Mouse (Mus musculus): Measurements from ENCODE around the gene Gm7995. TPM values are rescaled to one million over a fixed set of nuclear protein-coding genes. Genes with fewer than 3 reads are reported as not detected.
"Not testable (repeated sequence)": the region's sequence is repeated elsewhere in the genome, so short reads cannot be mapped to it uniquely, and the experiment has no call there.

Gm7995 gene
- not detected in 2 replicates for polyA plus RNA-seq (2014; fragmentation: Nextera tagmentation; extraction: Ambion mirVana)

GRCm38 (mm10) chr14:42309910-42310309, at the start of gene Gm7995:
Gene Gm7995 (plus strand): TSS chr14:42310210.
- ATAC-seq (replicated peaks; ENCODE audit: low FRiP score); H3K27me3 ChIP-seq (ENCODE audit: control insufficient read depth, insufficient read depth, low read length); H3K4me3 ChIP-seq (ENCODE audit: low read depth, low read length); H3K9me3 ChIP-seq (ENCODE audit: control insufficient read depth, low read length); H3K27ac ChIP-seq (ENCODE audit: low read depth, low read length); H3K9ac ChIP-seq (ENCODE audit: low read length); H3K36me3 ChIP-seq (ENCODE audit: control insufficient read depth, insufficient read depth, low read length); H3K4me1 ChIP-seq (replicated peaks; ENCODE audit: control insufficient read depth, insufficient read depth, low read length); DNase-seq (ENCODE audit: low spot score); H3K4me2 ChIP-seq (ENCODE audit: low read depth, low read length, severe bottlenecking): not testable (repeated sequence)
- no CpG with 5 or more reads among the region's 1 CpGs for WGBS

DNA sequence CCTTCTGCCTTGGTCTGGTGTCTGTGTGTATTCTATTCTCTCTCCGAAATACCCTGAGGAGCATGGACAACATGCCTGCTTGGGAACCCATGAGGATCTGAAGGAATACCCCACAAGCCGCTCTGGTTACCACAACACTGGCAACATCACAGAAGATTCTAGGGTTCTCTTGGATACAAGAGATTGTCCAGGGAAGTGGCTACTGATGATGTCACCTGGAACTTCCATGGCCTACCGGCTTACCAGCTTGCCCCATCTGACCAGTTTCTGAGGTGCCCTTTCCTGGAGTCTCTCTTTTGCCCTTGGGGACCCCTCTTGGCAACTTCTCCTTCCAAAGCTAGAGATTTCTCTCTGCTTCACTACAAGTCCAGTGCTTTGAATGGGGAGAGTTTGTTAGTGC, 12.8 kb upstream of the Gm7995 start, which contains the start of gene Gm9611:
Gm9611 (minus strand) TSS at position 101 of the 400 bp plus-strand sequence.
- H3K27ac ChIP-seq (ENCODE audit: low read depth, low read length); H3K9ac ChIP-seq (ENCODE audit: low read length); H3K9me3 ChIP-seq (ENCODE audit: control insufficient read depth, low read length); H3K36me3 ChIP-seq (ENCODE audit: control insufficient read depth, insufficient read depth, low read length); H3K27me3 ChIP-seq (ENCODE audit: control insufficient read depth, insufficient read depth, low read length); H3K4me3 ChIP-seq (ENCODE audit: low read depth, low read length); H3K4me2 ChIP-seq (ENCODE audit: low read depth, low read length, severe bottlenecking); ATAC-seq (replicated peaks; ENCODE audit: low FRiP score); H3K4me1 ChIP-seq (replicated peaks; ENCODE audit: control insufficient read depth, insufficient read depth, low read length); DNase-seq (ENCODE audit: low spot score): not testable (repeated sequence)
- WGBS: 80% methylated on average over 1 of the region's 3 CpGs

Small RNA genes within 50 kb of the gene (microRNA-seq; reads per million reads assigned to microRNA genes)
- not detected for gene Gm25208 (ENCODE audit: insufficient number of aligned reads)
- gene Gm25892 (ENCODE audit: insufficient number of aligned reads): not detected

Other genes starting within 250 kb of the Gm7995 start
- not detected in 2 replicates for gene Gm7951, start 192.8 kb upstream of the Gm7995 start, polyA plus RNA-seq (2014; fragmentation: Nextera tagmentation; extraction: Ambion mirVana)
- gene Gm17027, start 147.6 kb upstream of the Gm7995 start, polyA plus RNA-seq (2014; fragmentation: Nextera tagmentation; extraction: Ambion mirVana): not detected in 2 replicates
- not detected in 2 replicates for gene Gm3573, start 119.4 kb upstream of the Gm7995 start, polyA plus RNA-seq (2014; fragmentation: Nextera tagmentation; extraction: Ambion mirVana)
- not detected in 2 replicates for gene Gm17026, start 50.2 kb upstream of the Gm7995 start, polyA plus RNA-seq (2014; fragmentation: Nextera tagmentation; extraction: Ambion mirVana)
- gene Gm9611, start 12.9 kb upstream of the Gm7995 start, polyA plus RNA-seq (2014; fragmentation: Nextera tagmentation; extraction: Ambion mirVana): not detected in 2 replicates
- gene Gm8005, start 129.5 kb downstream of the Gm7995 start, polyA plus RNA-seq (2014; fragmentation: Nextera tagmentation; extraction: Ambion mirVana): not detected in 2 replicates
- gene Gm8011, start 153.7 kb downstream of the Gm7995 start, polyA plus RNA-seq (2014; fragmentation: Nextera tagmentation; extraction: Ambion mirVana): not detected in 2 replicates
- gene Gm8020, start 192.1 kb downstream of the Gm7995 start, polyA plus RNA-seq (2014; fragmentation: Nextera tagmentation; extraction: Ambion mirVana): not detected in 2 replicates
- not detected in 2 replicates for gene Gm8024, start 214.1 kb downstream of the Gm7995 start, polyA plus RNA-seq (2014; fragmentation: Nextera tagmentation; extraction: Ambion mirVana)